Mouse (Mus musculus) right cerebral cortex, postnatal 4 days (tissue): ENCODE data around the gene Fancb.

ENCODE experiments used
- DNase-seq: peaks from one replicate; pipeline ENCODE4 v3.0.0-alpha.2; 2022

Fancb gene

GRCm38 (mm10) chrX:164980193-164980775 lies at the start of gene Fancb, which contains the start of gene Mospd2:
Fancb (plus strand) TSS chrX:164980592.
Mospd2 (minus strand) TSS chrX:164980375.
- peak; percentile 65 for DNase-seq

- DNase-seq: no peak
Measured at GRCm38 (mm10) chrX:164941540-164941939, 38.9 kb upstream of the Fancb start.

GRCm38 (mm10) chrX:164951858-164952576 lies 28.4 kb upstream of the Fancb start:
- no peak for DNase-seq

- DNase-seq: no peak
Measured at GRCm38 (mm10) chrX:164952601-164953375, 27.6 kb upstream of the Fancb start.

- no peak for DNase-seq
Measured at GRCm38 (mm10) chrX:164965750-164966448, 14.5 kb upstream of the Fancb start.

GRCm38 (mm10) chrX:164971206-164971605 lies 9.2 kb upstream of the Fancb start:
- DNase-seq: no peak

GRCm38 (mm10) chrX:164978866-164979265 lies 1.5 kb upstream of the Fancb start:
- DNase-seq: no peak

- no peak for DNase-seq
Measured at GRCm38 (mm10) chrX:165003141-165003540, 22.7 kb downstream of the Fancb start.

- DNase-seq: no peak
Measured at GRCm38 (mm10) chrX:165004779-165005324, 24.5 kb downstream of the Fancb start, which contains the start of gene Gm17604. Gm17604 (minus strand) TSS chrX:165004829.
